Mouse (Mus musculus): ENCODE measurements around the gene Cct4. TPM values are rescaled to one million over a fixed set of nuclear protein-coding genes. Genes with fewer than 3 reads are reported as not detected.

The Cct4 gene
- polyA plus RNA-seq, 1 experiment from 2014 or later, result 86.6 TPM

GRCm38 (mm10) chr11:23028957-23029356 lies 38.6 kb downstream of the Cct4 start:
- H3K9me3 ChIP-seq (ENCODE audit: low read length), result no peaks in the 10 kb centered on the region
- TF ChIP-seq CTCF (IDR thresholded peaks at IDR 0.05; ENCODE audit: low read depth), result no peak
- H3K27me3 ChIP-seq (ENCODE audit: insufficient read depth, low read length), result no peaks in the 10 kb centered on the region
- ATAC-seq (no peak), DNase-seq (no peak)
- H3K4me2 ChIP-seq (ENCODE audit: low read depth, low read length), result no peak overlapping the region
- WGBS (ENCODE audit: insufficient replicate concordance), result 44% methylated on average over 3 of the region's 3 CpGs
- no peaks in the 10 kb centered on the region for H3K4me1 ChIP-seq (ENCODE audit: insufficient read depth)
- no peak overlapping the region for H3K4me3 ChIP-seq (ENCODE audit: low read depth, low read length)
- H3K36me3 ChIP-seq (replicated peaks; ENCODE audit: insufficient read depth, low read length), result no peaks in the 10 kb centered on the region
- no peak overlapping the region for H3K27ac ChIP-seq (ENCODE audit: low read depth)
- H3K9ac ChIP-seq (replicated peaks), result no peak overlapping the region

DNA sequence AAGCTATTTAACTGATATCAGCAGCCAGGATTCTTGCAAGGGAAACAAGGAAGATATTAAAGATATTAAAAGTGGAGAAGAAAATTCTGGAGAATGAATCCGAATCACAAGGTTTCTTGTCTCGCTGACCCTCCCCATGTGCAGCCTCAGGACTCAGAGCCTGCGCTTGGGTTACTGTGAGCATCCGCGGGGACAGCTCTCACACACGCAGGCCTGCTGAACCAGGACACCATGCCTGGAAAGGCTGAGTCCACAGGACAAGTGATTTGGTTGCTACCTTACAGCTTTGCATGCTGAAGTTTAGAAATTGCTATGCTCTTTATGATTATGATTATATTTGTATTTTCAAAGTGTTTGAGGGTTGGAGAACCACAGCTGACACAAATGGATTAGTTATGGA lies 39.1 kb downstream of the Cct4 start:
- WGBS (ENCODE audit: insufficient replicate concordance), result 81% methylated on average over 6 of the region's 6 CpGs
- no peaks in the 10 kb centered on the region for H3K27me3 ChIP-seq (ENCODE audit: insufficient read depth, low read length)
- no peak for ATAC-seq

GRCm38 (mm10) chr11:23047252-23047651 lies 56.9 kb downstream of the Cct4 start:
- H3K27ac ChIP-seq (ENCODE audit: low read depth), result no peak overlapping the region
- TF ChIP-seq CTCF (IDR thresholded peaks at IDR 0.05; ENCODE audit: low read depth), result no peak
- TF ChIP-seq EP300 (IDR thresholded peaks at IDR 0.05; ENCODE audit: low read depth), result no peak
- no peak overlapping the region for H3K4me3 ChIP-seq (ENCODE audit: low read depth, low read length)
- 0 out of 2 replicates have a peak, but pooled peaks cover 11% of the 10 kb centered on the region for H3K27me3 ChIP-seq (ENCODE audit: insufficient read depth, low read length)
- no peaks in the 10 kb centered on the region for H3K9me3 ChIP-seq (ENCODE audit: low read length)
- H3K4me2 ChIP-seq (ENCODE audit: low read depth, low read length), result no peak overlapping the region
- no peak overlapping the region for H3K9ac ChIP-seq (replicated peaks)
- 51% methylated on average over 5 of the region's 5 CpGs for WGBS (ENCODE audit: insufficient replicate concordance)
- no peaks in the 10 kb centered on the region for H3K36me3 ChIP-seq (replicated peaks; ENCODE audit: insufficient read depth, low read length)
- 0 out of 2 replicates have a peak, but pooled peaks cover under 1% of the 10 kb centered on the region for H3K4me1 ChIP-seq (ENCODE audit: insufficient read depth)
- ATAC-seq (no peak), DNase-seq (no peak)

More for the DNA sequence above, 39.1 kb downstream of the Cct4 start:
- no peak for TF ChIP-seq EP300 (IDR thresholded peaks at IDR 0.05; ENCODE audit: low read depth)
- TF ChIP-seq CTCF (IDR thresholded peaks at IDR 0.05; ENCODE audit: low read depth), result no peak
- H3K27ac ChIP-seq (ENCODE audit: low read depth), result no peak overlapping the region
- no peak overlapping the region for H3K4me3 ChIP-seq (ENCODE audit: low read depth, low read length)
- H3K4me1 ChIP-seq (ENCODE audit: insufficient read depth), result no peaks in the 10 kb centered on the region
- no peak overlapping the region for H3K9ac ChIP-seq (replicated peaks)
- H3K9me3 ChIP-seq (ENCODE audit: low read length), result no peaks in the 10 kb centered on the region
- H3K4me2 ChIP-seq (ENCODE audit: low read depth, low read length), result no peak overlapping the region
- no peaks in the 10 kb centered on the region for H3K36me3 ChIP-seq (replicated peaks; ENCODE audit: insufficient read depth, low read length)
- DNase-seq, result no peak

DNA sequence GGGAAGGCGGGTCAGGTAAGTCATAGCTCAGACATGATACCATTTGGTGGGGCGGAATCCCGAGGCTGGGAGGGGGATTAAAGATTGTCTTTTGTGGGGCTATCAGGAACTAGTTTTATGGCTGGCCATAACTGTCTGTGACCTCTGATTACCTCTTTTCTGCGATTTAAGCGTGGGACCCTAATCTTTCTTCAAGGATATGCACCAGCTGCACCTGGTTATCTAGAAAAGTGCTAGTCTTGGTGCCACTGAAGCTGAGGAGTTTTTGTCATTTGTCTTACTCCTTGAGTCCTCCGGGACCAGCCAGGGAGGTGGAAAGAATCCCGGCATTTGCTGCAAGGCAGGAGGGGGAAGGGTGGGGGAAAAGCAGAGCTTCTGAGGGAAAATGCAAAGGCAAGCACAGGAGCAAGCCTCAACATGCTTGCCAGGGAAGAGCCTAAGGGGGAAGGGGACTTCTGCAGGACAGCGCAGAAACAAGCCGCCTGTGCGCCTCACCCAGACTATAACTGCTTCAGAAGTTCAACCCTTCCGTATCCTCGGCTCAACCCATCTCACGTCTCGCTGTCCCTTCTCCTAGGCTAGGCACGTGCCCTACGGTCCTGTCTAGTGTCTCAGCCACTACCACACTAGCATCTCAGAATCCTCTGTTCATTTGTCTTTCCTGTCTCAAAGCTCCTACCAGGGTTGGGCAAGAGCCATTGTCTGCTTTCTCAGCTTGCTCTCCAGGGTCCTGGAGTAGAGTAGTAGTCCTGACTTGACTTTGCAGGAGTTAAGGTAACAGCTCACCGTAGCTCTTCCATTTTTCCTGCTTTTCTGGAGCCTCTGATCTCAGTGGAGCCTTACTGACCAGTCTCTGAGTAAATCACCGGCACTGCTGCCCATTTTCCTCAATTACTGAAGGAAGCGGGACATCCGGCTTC lies 57.6 kb downstream of the Cct4 start:
- peak overlapping the region; percentile 44 for H3K4me2 ChIP-seq (ENCODE audit: low read depth, low read length)
- no peaks in the 10 kb centered on the region for H3K9me3 ChIP-seq (ENCODE audit: low read length)
- H3K4me1 ChIP-seq (ENCODE audit: insufficient read depth), result 0 out of 2 replicates have a peak, but pooled peaks cover 2% of the 10 kb centered on the region
- no peak overlapping the region for H3K9ac ChIP-seq (replicated peaks)
- DNase-seq (no peak), ATAC-seq (no peak)
- H3K4me3 ChIP-seq (ENCODE audit: low read depth, low read length), result no peak overlapping the region
- WGBS (ENCODE audit: insufficient replicate concordance), result 30% methylated on average over 20 of the region's 20 CpGs
- H3K27me3 ChIP-seq (ENCODE audit: insufficient read depth, low read length), result 0 out of 2 replicates have a peak, but pooled peaks cover 11% of the 10 kb centered on the region
- H3K27ac ChIP-seq (ENCODE audit: low read depth), result no peak overlapping the region
- no peaks in the 10 kb centered on the region for H3K36me3 ChIP-seq (replicated peaks; ENCODE audit: insufficient read depth, low read length)
- TF ChIP-seq CTCF (IDR thresholded peaks at IDR 0.05; ENCODE audit: low read depth), result no peak
- TF ChIP-seq EP300 (IDR thresholded peaks at IDR 0.05; ENCODE audit: low read depth), result no peak

DNA sequence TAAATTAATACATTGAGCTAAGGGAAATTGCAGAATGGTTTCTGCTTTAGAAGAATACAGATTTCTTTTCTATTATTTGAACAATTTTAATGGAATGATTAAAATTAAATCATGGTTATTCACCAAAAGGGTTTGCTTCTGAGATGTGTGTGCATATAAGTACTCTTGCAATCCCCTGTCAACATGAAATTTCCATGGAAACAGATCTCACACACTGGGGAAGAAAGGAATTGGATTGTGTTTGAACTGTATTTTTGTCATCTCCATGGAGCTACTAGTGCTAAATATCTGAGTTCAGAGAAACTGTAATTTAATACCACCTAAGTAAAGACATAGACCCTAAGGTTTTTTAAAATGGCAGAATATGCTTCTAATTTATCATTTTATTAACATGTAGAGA lies 59.3 kb downstream of the Cct4 start:
- no peak for DNase-seq
- 0 out of 2 replicates have a peak, but pooled peaks cover 11% of the 10 kb centered on the region for H3K27me3 ChIP-seq (ENCODE audit: insufficient read depth, low read length)
- TF ChIP-seq CTCF (IDR thresholded peaks at IDR 0.05; ENCODE audit: low read depth) (no peak), EP300 (IDR thresholded peaks at IDR 0.05; ENCODE audit: low read depth) (no peak)
- H3K36me3 ChIP-seq (replicated peaks; ENCODE audit: insufficient read depth, low read length), result no peaks in the 10 kb centered on the region
- ATAC-seq, result no peak
- H3K9me3 ChIP-seq (ENCODE audit: low read length), result no peaks in the 10 kb centered on the region
- H3K9ac ChIP-seq (replicated peaks), result no peak overlapping the region
- H3K4me1 ChIP-seq (ENCODE audit: insufficient read depth), result 0 out of 2 replicates have a peak, but pooled peaks cover 2% of the 10 kb centered on the region
- no peak overlapping the region for H3K4me2 ChIP-seq (ENCODE audit: low read depth, low read length)
- H3K27ac ChIP-seq (ENCODE audit: low read depth), result no peak overlapping the region
- H3K4me3 ChIP-seq (ENCODE audit: low read depth, low read length), result no peak overlapping the region

DNA sequence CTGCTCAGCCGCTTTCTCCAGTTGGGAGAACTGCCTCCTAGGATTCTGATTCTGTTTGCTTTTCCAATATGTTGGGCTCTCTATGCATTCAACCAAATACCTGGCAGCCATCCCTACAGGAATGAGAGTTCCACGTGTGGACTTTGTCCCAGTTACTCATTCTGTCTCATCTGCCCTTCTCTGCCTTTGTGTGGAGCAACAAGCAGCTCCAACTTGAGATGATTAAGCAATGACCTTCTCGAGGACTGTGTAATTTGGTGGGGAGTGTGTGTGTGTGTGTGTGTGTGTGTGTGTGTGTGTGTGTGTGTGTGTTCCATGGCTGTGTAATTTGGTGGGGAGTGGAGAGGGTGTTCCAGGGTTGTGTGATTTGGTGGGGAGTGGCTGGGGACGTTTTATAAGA lies 62.0 kb downstream of the Cct4 start:
- H3K36me3 ChIP-seq (replicated peaks; ENCODE audit: insufficient read depth, low read length), result no peaks in the 10 kb centered on the region
- no peak overlapping the region for H3K4me3 ChIP-seq (ENCODE audit: low read depth, low read length)
- H3K27ac ChIP-seq (ENCODE audit: low read depth), result no peak overlapping the region
- no peak overlapping the region for H3K9ac ChIP-seq (replicated peaks)
- H3K4me2 ChIP-seq (ENCODE audit: low read depth, low read length), result no peak overlapping the region
- no peak for TF ChIP-seq EP300 (IDR thresholded peaks at IDR 0.05; ENCODE audit: low read depth)
- TF ChIP-seq CTCF (IDR thresholded peaks at IDR 0.05; ENCODE audit: low read depth), result no peak
- no peak for DNase-seq
- peak; percentile 65 for ATAC-seq
- H3K27me3 ChIP-seq (ENCODE audit: insufficient read depth, low read length), result 0 out of 2 replicates have a peak, but pooled peaks cover 11% of the 10 kb centered on the region
- H3K4me1 ChIP-seq (ENCODE audit: insufficient read depth), result 0 out of 2 replicates have a peak, but pooled peaks cover 2% of the 10 kb centered on the region
- 41% methylated on average over 4 of the region's 4 CpGs for WGBS (ENCODE audit: insufficient replicate concordance)
- no peaks in the 10 kb centered on the region for H3K9me3 ChIP-seq (ENCODE audit: low read length)

Other genes with a start within 250 kb of the Cct4 start
- gene B3gnt2, start 129.6 kb upstream of the Cct4 start, polyA plus RNA-seq (2015; fragmentation: Nextera tagmentation; extraction: Ambion mirVana), result 10.0 and 10.8 TPM in 2 replicates
- 1.5 and 2.2 TPM in 2 replicates for gene Zrsr1, start 18.5 kb upstream of the Cct4 start, polyA plus RNA-seq (2015; fragmentation: Nextera tagmentation; extraction: Ambion mirVana)
- 11.7 and 13.0 TPM in 2 replicates for gene Gm28048, start 8.4 kb upstream of the Cct4 start, polyA plus RNA-seq (2015; fragmentation: Nextera tagmentation; extraction: Ambion mirVana)
- 157 and 160 TPM in 2 replicates for gene Commd1, start 8.1 kb upstream of the Cct4 start, polyA plus RNA-seq (2015; fragmentation: Nextera tagmentation; extraction: Ambion mirVana)
- gene Fam161a, start 17.0 kb downstream of the Cct4 start, polyA plus RNA-seq (2015; fragmentation: Nextera tagmentation; extraction: Ambion mirVana), result 1.5 and 1.6 TPM in 2 replicates

Data from liver, postnatal 0 days (tissue).